Mouse (Mus musculus): ENCODE data around the gene Vmn1r12.
"Not testable (repeated sequence)": the region's sequence is repeated elsewhere in the genome, so short reads cannot be mapped to it uniquely, and the experiment has no call there.

Vmn1r12 gene

DNA sequence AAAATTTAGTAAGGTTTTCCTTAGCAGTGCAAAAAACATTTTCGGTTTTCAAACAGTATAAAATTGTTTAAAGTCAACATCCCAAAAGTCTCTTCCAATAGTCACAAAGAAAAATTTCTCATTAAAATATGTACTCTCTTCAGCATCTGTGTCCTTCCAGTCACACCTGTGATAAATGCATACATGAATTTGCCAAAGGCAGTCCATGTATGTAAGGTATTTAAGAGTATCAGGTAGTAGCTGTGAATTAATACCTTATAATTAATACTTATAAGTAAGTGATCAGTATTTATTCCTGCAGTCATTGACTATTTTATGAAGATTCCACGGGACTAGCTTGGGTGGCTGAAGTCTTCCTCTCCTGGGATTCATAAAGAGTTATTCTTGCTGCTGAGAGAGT, at the start of gene Vmn1r12:
Vmn1r12 (plus strand) TSS at position 301 of the 400 bp plus-strand sequence.
- no peak for DNase-seq

DNA sequence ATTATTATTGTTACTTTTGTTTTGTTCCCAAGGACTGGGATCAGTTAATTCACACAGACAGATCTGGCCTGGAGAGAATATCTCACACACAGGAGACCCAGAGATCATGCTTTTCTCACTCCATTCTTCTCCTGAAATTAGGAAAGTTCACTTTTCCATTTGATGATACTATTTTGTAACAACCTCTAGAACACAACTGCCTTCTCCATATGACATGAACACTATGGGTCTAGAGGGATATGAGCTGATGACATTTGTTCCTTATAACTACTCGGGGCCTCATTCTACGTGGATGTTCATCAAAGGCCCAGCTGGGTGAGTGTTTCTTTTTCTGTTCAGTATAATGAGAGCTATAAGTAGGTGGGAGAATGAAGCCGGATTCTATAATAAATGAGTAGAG, 47.6 kb upstream of the Vmn1r12 start, which contains the start of gene Vmn1r10:
Vmn1r10 (plus strand) TSS at position 301 of the 400 bp plus-strand sequence.
- no peak for DNase-seq

DNA sequence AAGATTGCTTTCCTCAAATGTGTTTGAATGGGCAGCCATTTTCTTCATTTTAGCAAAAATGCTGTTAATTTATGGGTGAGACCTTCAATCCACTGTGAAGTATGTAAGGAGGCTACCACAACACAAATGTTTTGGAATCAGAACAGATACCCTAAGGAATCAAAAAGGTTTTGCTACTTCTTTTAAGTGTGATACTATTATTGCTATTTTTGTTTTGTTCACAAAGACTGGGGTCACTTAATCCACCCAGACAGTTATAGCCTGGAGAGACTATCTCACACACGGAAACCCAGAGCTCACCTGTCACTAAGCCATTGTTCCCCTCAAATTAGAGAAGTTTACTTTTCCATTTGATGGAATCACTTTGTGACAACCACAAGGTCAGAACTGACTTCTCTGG, 23.6 kb upstream of the Vmn1r12 start, which contains the start of gene Vmn1r11:
Vmn1r11 (plus strand) TSS at position 301 of the 400 bp plus-strand sequence.
- no peak for DNase-seq

DNA sequence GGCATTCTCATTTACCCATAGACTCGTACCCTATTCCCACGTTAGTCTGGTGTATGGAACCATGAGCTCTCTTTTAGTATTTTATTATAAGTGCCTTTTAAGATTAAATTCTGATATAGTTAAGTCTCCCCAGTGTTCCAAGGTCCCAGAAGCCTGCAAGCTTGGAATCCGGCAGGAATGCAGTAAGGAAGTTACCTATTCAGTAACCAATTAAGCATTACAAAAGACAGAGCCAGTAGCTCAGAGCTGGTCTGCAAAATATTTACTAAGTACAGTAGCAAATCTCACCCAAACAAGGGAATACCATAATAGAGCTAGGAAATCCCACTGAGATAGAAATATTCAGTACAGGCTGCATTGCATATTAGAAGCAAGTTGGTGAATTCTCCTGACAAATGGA, 33.3 kb downstream of the Vmn1r12 start:
- DNase-seq = peak in 1 of 2 experiments; percentile 20

DNA sequence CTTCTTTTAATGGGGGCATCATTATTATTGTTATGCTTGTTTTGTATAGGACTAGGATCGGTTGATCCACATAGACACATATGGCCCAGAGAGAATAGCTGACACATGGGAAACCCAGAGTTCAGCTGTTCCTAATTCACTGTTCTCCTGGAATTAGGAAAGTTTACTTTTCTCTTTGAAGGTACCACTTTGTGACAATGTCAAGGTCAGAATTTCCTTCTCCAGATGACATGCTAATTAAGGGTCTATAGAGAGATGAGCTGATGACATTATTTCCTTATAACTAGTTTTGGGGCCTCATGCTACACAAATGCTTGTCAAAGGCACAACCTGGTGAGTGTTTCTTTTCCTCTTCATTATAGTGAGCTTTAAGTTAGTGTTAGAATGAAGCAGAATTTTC, 46.3 kb downstream of the Vmn1r12 start, which contains the start of gene Vmn1r13:
Vmn1r13 (plus strand) TSS at position 301 of the 400 bp plus-strand sequence.
- not testable (repeated sequence) for DNase-seq

Data from kidney, postnatal 4 days (tissue).